Mouse (Mus musculus) ZHBTc4 (cell line): ENCODE results near the gene Plch2.
A peak's percentile ranks its signal among the peaks of the same experiment; 100 is the strongest.

ENCODE experiments used
- DNase-seq: peaks from one replicate; pipeline ENCODE4 v3.0.0-alpha.2; 2011; ENCODE audit warnings: low read depth, low spot score

Plch2 gene

GRCm38 (mm10) chr4:154958171-154958570 is 98.4 kb downstream of the Plch2 start:
- DNase-seq = peak; percentile 82

- no peak for DNase-seq
These were observed 99.1 kb downstream of the Plch2 start for GRCm38 (mm10) chr4:154957289-154957993.

- no peak for DNase-seq
These were observed 100.0 kb downstream of the Plch2 start for GRCm38 (mm10) chr4:154956604-154957003.

GRCm38 (mm10) chr4:154952461-154953241 is 103.9 kb downstream of the Plch2 start:
- no peak for DNase-seq

GRCm38 (mm10) chr4:154949589-154949982 is 107.0 kb downstream of the Plch2 start:
- DNase-seq = no peak

GRCm38 (mm10) chr4:154948940-154949588 is 107.5 kb downstream of the Plch2 start:
- DNase-seq = no peak

GRCm38 (mm10) chr4:154948066-154948939 is 108.3 kb downstream of the Plch2 start:
- no peak for DNase-seq

GRCm38 (mm10) chr4:154946319-154946718 is 110.3 kb downstream of the Plch2 start:
- DNase-seq = peak; percentile 95

- DNase-seq = peak; percentile 95
These were observed 112.4 kb downstream of the Plch2 start for GRCm38 (mm10) chr4:154944121-154944590.

GRCm38 (mm10) chr4:154943323-154944039 is 113.1 kb downstream of the Plch2 start:
- no peak for DNase-seq

- DNase-seq = peak; percentile 64
These were observed 113.8 kb downstream of the Plch2 start for GRCm38 (mm10) chr4:154942632-154943322.

- DNase-seq = no peak
These were observed 114.8 kb downstream of the Plch2 start for GRCm38 (mm10) chr4:154941831-154942230.

- DNase-seq = no peak
These were observed 116.4 kb downstream of the Plch2 start for GRCm38 (mm10) chr4:154940156-154940555.

- DNase-seq = no peak
These were observed 118.8 kb downstream of the Plch2 start for GRCm38 (mm10) chr4:154937746-154938145.

GRCm38 (mm10) chr4:154936542-154937255 is 119.9 kb downstream of the Plch2 start:
- no peak for DNase-seq

GRCm38 (mm10) chr4:154935788-154936187 is 120.8 kb downstream of the Plch2 start:
- peak; percentile 39 for DNase-seq

GRCm38 (mm10) chr4:154934800-154935199 is 121.8 kb downstream of the Plch2 start:
- DNase-seq = no peak

- DNase-seq = no peak
These were observed 123.2 kb downstream of the Plch2 start for GRCm38 (mm10) chr4:154933306-154933907.
